Mouse (Mus musculus) G1E (cell line): ENCODE measurements around the gene Mefv. TPM values are rescaled to one million over a fixed set of nuclear protein-coding genes. Genes with fewer than 3 reads are reported as not detected.
A peak's percentile ranks its signal among the peaks of the same experiment; 100 is the strongest.

Experiments
- ATAC-seq: 2 replicates; pipeline ENCODE4 v1.8.0; 2016; ENCODE audit warnings: mild to moderate bottlenecking; ENCODE audit not compliant: insufficient number of reproducible peaks, poor library complexity, low FRiP score, severe bottlenecking; ENCODE audit errors: extremely low read depth
- DNase-seq: peaks from one replicate; pipeline ENCODE4 v3.0.0; 2012; ENCODE audit warnings: low spot score
- H3K27me3 ChIP-seq: 2 replicates; pipeline ENCODE4 v1.6.1; 2012; ENCODE audit warnings: mild to moderate bottlenecking, low read length, inconsistent platforms; ENCODE audit not compliant: insufficient read depth
- H3K36me3 ChIP-seq: replicated peaks from 2 replicates; pipeline ENCODE3; 2012; ENCODE audit warnings: mild to moderate bottlenecking, inconsistent platforms
- H3K4me1 ChIP-seq: 2 replicates; pipeline ENCODE4 v1.6.1; 2012; ENCODE audit warnings: low read depth, low read length, inconsistent platforms, mixed read lengths; ENCODE audit not compliant: insufficient read depth
- H3K4me3 ChIP-seq: 2 replicates; pipeline ENCODE4 v1.5.1; 2012; ENCODE audit warnings: low read depth, mild to moderate bottlenecking, inconsistent platforms, low read length, moderate library complexity, mixed read lengths
- H3K9me3 ChIP-seq: replicated peaks from 2 replicates; pipeline ENCODE4 v1.6.1; 2012; ENCODE audit warnings: inconsistent platforms
- CTCF ChIP-seq: IDR thresholded peaks from 2 replicates; pipeline ENCODE4 v1.5.1; 2012; ENCODE audit warnings: low read depth, low read length, inconsistent platforms, mixed read lengths
- GATA1 ChIP-seq: IDR thresholded peaks from 2 replicates; pipeline ENCODE4 v1.6.1; 2012; ENCODE audit warnings: borderline replicate concordance, low read length, inconsistent platforms, mixed read lengths
- GATA2 ChIP-seq: IDR thresholded peaks from 2 replicates; pipeline ENCODE4 v1.6.1; 2012; ENCODE audit warnings: low read depth, low read length, inconsistent platforms, borderline replicate concordance
- POLR2AphosphoS5 ChIP-seq: IDR thresholded peaks from 2 replicates; pipeline ENCODE4 v1.6.1; 2012; ENCODE audit warnings: low read depth, low read length, inconsistent platforms; ENCODE audit not compliant: insufficient replicate concordance
- TAL1 ChIP-seq: conservative IDR thresholded peaks from 2 replicates; pipeline ENCODE4 v1.6.1; 2012; ENCODE audit warnings: low read depth, low read length, inconsistent platforms, mixed read lengths
- polyA plus RNA-seq: library from polyadenylated mRNA; stranded (reverse); fragments of >175 nt; gene quantifications from 2 replicates; pipeline ENCODE4 v1.2.3, GENCODE M21; 2012
- total RNA-seq, 2 experiments: library from RNA; stranded (forward) in 1 of 2; stranded (reverse) in 1 of 2; fragments of 200-1000 nt in 1 of 2; fragments of >200 nt in 1 of 2; fragmentation: Nextera tagmentation in 1 of 2; gene quantifications; 2 replicates each; pipeline ENCODE4 v1.2.3; 2014 to 2017

Mefv gene
- total and polyA plus RNA-seq, 3 experiments: 0.11 TPM; not detected in 2

DNA sequence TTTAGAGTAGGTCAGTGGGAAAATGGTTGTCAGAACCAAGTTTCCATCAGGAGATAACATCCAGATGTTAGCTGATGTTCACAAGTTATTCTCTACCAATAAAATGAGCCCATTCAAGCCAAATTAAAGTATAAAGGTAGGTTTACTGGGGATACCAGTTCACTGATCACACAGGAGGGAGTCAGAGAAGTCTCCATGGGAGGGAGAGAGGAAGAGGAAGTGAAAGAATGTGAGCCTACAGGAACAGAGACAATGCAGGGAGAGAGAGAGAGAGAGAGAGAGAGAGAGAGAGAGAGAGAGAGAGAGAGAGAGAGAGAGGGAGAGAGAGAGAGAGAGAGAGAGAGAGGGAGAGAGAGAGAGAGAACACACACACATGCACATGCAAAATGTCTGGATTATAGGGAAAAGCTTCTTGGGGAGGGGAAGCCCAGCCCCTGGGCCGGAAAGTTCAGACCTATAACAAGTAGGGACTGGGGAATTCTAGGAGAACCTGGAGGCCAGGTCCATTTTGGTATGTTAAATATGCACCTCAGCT is 15.4 kb upstream of the Mefv start:
- Histone ChIP-seq H3K4me3 (no peak overlapping the region), H3K4me1 (peaks cover 4% of the 10 kb centered on the region; the same call in 1 of the 2 replicates), H3K36me3 (no peaks in the 10 kb centered on the region), H3K27me3 (peaks cover 6% of the 10 kb centered on the region), H3K9me3 (no peaks in the 10 kb centered on the region)
- no peak for DNase-seq
- no peak for ATAC-seq
- no peak for TF ChIP-seq GATA1
- no peak for TF ChIP-seq GATA2
- no peak for TF ChIP-seq CTCF
- TF ChIP-seq TAL1: no peak
- no peak for TF ChIP-seq POLR2AphosphoS5

DNA sequence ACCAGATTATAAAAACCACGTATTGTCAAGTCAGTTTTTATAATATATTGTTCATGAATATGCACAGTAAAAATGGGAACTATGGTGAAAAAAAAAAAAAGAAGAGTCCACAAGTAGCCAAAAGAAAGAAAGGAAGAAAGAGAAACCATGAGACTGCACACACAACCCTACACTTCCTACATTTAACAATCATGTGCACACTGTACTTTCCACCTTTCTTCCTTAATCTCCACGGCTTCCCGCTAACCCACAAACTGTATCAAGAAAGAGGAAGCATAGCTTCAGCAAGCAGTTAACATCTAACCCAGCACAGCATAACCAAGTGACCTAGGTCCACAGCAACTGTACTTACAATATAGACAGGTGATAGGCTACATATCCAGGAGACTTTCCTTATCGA is 14.7 kb upstream of the Mefv start:
- Histone ChIP-seq H3K36me3 (no peaks in the 10 kb centered on the region), H3K27me3 (peaks cover 6% of the 10 kb centered on the region), H3K9me3 (no peaks in the 10 kb centered on the region), H3K4me3 (no peak overlapping the region), H3K4me1 (peaks cover 4% of the 10 kb centered on the region; the same call in 1 of the 2 replicates)
- no peak for DNase-seq
- peak; percentile 54 for ATAC-seq
- TF ChIP-seq GATA2 (no peak), POLR2AphosphoS5 (no peak), CTCF (no peak), TAL1 (no peak), GATA1 (no peak)

DNA sequence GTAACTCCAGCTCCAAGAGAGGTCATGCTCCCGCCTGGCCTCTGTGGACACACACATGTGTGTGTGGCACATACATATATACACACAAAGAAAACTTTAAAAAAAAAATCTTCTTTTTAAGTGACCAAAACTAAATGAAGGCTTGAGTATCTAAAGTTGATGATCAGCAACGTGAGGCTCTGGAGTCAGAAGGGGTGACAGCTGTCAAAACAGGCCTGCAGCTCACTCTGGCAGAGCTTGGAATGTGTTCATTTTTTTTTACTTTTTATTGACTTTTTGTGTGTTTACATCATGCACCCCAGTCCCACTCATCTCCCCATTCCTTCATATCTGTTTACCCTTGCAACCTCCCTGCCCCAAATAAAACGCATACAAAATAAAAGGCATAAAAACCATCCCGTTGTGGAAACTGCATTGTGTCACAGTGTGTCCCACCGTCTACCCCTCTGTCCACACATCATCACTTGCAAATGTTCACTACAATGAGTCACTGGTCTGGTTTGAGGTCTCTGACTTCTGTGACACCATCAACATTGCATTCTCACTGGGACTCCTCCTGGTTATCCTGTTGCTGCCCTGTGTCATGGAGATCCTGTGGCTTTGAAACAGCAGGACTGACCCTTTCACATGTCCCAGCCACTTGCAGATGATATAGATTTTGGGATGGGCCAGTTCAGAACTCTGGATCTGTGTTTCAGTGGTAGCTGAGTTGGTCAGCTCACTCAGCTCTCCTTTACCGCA is 10.3 kb upstream of the Mefv start:
- no peak for TF ChIP-seq TAL1
- no peak for TF ChIP-seq POLR2AphosphoS5
- TF ChIP-seq GATA2: no peak
- TF ChIP-seq GATA1: no peak
- TF ChIP-seq CTCF: no peak
- Histone ChIP-seq H3K4me3 (no peak overlapping the region), H3K27me3 (peaks cover 6% of the 10 kb centered on the region; the same call in 1 of the 2 replicates), H3K9me3 (no peaks in the 10 kb centered on the region), H3K36me3 (no peaks in the 10 kb centered on the region), H3K4me1 (peaks cover 4% of the 10 kb centered on the region; the same call in 1 of the 2 replicates)
- no peak for DNase-seq
- ATAC-seq: no peak

DNA sequence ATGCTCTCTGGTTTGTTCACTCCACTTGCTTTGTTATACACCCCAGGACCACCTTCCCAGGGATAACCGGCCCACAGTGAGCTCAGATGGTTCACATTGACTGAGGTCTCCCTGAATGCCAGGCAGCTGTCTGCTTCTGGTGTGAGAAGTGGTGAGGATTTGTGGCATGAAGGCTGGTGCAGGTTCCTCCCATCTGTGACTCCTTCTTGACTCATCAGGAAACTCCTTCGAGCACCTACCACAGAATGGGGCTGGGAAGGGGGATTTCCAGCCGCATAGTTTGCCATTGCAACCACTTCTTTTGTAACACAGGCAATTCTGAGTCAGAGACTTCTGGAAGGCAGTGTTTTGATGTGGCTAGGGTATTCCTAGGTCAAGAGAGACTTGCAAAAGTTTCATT is 5.3 kb upstream of the Mefv start:
- DNase-seq (no peak), ATAC-seq (no peak)
- Histone ChIP-seq H3K4me1 (no peaks in the 10 kb centered on the region), H3K27me3 (peaks cover 4% of the 10 kb centered on the region; the same call in 1 of the 2 replicates), H3K36me3 (no peaks in the 10 kb centered on the region), H3K9me3 (no peaks in the 10 kb centered on the region), H3K4me3 (no peak overlapping the region)
- TF ChIP-seq GATA1 (no peak), GATA2 (no peak), CTCF (no peak), TAL1 (no peak), POLR2AphosphoS5 (no peak)

DNA sequence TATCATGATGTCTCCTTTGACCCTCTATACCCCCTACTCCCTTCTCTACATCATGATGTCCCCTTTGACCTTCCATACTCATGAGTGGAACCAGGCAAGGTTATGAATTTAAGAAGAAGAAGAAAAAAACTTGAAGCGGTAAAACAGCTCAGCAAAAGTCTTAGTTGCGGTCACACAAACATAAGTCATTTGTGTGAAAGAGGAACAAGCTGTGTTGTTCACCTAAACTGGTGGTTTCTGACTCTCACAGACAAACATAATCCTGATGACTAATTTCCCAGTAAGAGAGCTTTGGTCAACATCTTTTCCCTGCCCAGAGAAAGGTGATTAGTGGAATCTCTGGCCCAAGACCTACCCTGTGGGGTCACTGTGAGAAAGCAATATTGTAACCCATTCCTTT is 3.2 kb downstream of the Mefv start:
- H3K4me1 ChIP-seq: no peaks in the 10 kb centered on the region
- no peaks in the 10 kb centered on the region for H3K9me3 ChIP-seq
- no peaks in the 10 kb centered on the region for H3K36me3 ChIP-seq
- no peak for DNase-seq
- ATAC-seq: no peak
- H3K27me3 ChIP-seq: peaks cover 8% of the 10 kb centered on the region; the same call in 1 of the 2 replicates
- no peak overlapping the region for H3K4me3 ChIP-seq
- TF ChIP-seq CTCF (no peak), POLR2AphosphoS5 (no peak), GATA2 (no peak), GATA1 (no peak), TAL1 (no peak)

DNA sequence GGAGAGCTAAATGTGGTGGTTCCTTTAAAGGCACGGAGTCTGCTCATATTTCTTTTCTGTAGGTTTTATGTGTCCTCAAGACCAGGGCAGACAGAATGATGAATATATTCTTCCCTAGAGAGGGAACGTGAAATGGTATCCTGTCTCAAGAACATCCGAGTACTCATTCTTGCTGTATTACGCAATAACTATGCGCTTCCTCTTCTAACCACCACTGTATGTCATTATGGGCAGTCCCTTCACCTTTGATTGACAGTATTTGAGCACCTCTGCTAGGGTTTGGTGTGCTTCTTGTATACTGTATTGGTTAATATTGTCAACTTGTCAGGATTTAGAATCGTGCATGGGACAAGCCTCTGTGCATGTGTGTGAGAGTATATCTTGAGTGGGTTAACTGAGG is 11.2 kb downstream of the Mefv start:
- Histone ChIP-seq H3K4me1 (no peaks in the 10 kb centered on the region), H3K36me3 (no peaks in the 10 kb centered on the region), H3K9me3 (no peaks in the 10 kb centered on the region), H3K4me3 (no peak overlapping the region), H3K27me3 (no peaks in the 10 kb centered on the region)
- no peak for TF ChIP-seq GATA1
- TF ChIP-seq TAL1: no peak
- no peak for TF ChIP-seq GATA2
- TF ChIP-seq POLR2AphosphoS5: no peak
- no peak for TF ChIP-seq CTCF
- ATAC-seq: no peak
- DNase-seq: no peak

DNA sequence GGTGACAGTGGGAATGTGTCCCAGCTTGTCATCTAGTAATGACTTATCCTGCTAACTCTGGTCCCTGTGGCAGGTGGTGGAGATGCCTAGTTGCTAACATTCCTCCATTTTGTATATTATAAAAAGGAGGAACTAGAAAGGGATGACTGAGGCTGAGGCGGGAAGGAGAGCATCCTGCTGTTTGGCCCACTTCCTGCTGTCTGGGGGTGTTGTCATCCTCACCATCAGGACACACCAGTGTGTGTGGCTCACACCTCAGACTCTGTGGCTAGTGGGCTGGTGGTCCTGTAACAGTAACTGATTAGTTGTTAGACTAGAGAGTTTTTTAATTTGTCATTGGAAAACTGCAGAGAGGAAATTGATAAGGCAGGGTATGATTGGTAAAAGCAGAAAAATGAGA is 17.0 kb downstream of the Mefv start:
- Histone ChIP-seq H3K27me3 (no peaks in the 10 kb centered on the region; the same call in none of the 2 replicates), H3K9me3 (no peaks in the 10 kb centered on the region), H3K36me3 (no peaks in the 10 kb centered on the region), H3K4me1 (no peaks in the 10 kb centered on the region), H3K4me3 (no peak overlapping the region)
- DNase-seq: no peak
- no peak for ATAC-seq
- no peak for TF ChIP-seq POLR2AphosphoS5
- TF ChIP-seq GATA1: no peak
- no peak for TF ChIP-seq TAL1
- no peak for TF ChIP-seq GATA2
- no peak for TF ChIP-seq CTCF
